Mouse (Mus musculus): ENCODE data around the gene Baiap2.

The Baiap2 gene

DNA sequence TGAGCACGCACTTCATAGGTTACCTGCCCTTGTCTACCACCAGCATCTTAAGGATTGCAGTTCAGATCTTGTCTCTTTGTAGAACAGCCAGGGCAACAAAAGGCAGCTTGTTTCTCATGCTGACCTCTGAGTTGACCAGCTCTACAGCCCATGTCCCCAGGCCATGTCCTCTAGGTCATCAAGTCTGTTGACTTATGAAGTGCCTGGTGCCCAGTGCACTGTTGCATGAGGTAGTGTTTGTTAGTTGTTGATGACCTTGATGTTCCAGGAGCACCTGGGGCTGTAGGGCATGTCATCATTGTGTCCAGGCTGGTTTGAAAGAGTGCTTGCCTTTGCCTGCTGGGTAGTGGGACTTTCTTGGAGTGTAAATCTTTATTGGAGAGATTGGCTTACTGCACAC lies 4.9 kb downstream of the Baiap2 start:
- DNase-seq (ENCODE audit: low read depth, low spot score), result no peak

- DNase-seq (ENCODE audit: low read depth, low spot score), result peak; percentile 76
Measured at GRCm38 (mm10) chr11:119947897-119948296, 5.3 kb downstream of the Baiap2 start.

DNA sequence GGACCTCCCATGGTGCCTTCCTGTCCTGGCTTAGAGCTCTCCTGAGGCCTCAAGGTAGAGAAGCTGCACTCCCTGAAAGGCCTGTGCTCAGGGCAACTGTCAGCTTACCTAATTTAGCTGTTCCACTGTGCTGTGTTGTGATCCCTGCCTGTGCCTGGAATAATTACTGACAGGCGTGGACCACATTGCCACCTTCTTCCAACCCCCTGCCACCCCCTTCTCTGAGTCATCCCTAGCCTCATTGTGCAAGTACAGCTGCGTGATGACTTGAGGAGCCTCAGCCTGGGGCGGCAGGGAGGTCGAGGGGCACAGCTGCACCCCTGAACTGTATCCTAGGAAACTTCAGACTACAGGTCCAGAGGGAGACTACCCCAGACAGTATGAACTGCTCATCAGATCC lies 5.7 kb downstream of the Baiap2 start:
- no peak for DNase-seq (ENCODE audit: low read depth, low spot score)

GRCm38 (mm10) chr11:119948803-119949202 lies 6.2 kb downstream of the Baiap2 start:
- DNase-seq (ENCODE audit: low read depth, low spot score), result no peak

DNA sequence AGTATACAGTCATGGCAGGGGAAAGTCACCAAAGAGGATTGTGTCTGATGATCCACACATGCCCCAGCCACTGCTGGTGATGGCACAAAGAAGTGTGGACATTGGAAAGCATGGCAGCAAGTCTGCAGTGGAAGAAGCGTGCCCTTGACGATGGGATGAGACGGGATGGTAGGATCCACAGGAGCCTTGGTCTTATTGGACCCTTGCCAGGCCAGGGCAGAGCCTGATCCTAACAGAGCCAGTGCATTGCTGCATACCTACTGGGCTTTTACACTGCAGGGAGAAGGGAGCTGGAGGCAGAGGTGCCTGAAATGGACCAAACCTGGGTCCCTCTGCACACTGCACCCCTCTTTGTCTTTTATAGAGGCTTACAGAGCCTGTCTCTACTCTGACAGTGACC lies 8.0 kb downstream of the Baiap2 start:
- DNase-seq (ENCODE audit: low read depth, low spot score), result no peak

DNA sequence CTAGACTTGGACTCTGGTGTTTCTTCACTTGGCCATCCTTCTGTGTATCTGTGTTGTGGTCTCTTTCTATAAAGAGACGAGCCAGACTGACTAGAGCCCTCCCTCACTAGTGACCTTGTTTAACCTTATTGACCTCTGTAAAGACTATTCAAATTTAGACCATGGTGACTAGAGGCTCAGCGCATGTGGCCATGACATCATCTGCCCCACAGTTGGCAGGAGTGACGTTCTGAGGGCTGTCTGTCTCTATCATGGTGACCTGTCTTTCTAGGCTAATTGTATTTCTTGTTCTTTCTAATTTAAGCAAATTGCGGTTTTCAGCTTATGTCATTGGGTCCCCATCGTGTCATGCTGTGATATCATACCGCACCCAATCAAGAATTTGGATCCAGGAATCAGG lies 8.8 kb downstream of the Baiap2 start:
- DNase-seq (ENCODE audit: low read depth, low spot score), result no peak

DNA sequence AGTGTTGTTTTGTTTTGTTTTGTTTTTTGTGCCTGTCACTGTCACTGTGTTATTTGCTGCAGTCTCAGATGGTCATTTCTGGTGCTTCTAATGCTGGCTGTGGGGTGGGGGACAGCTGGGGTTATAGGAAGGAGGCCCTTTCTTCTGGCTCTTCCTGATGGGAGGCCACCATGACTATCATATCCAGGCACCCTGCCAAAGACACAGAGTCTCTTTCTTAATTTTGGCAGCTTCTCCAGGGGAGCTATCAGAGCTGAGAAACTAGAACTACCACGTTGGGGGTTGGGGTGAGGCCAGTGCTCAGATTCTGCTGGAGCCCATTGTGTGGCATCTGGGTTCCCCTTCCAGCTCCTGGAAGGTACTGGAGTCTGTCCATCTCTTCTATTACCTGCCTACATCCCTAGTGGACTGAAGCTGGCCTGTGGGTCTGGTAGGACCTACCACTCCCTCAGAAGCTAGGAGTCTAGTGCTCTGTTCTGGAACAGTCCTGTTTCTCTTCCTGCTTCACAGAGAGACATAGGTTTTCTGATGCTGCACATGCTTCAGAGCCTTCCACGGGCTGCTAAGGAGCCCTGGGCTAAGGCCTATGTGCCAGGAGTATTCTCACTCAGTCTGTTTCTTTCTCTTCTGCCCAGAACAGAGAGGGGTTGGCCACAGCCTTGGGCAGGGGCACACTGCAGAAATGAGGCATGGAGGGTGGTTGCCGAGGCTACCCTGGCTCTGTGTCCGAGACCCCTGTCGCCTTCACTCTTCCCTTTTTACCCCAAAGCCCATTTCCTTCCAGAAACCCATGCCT lies 10.1 kb downstream of the Baiap2 start:
- DNase-seq (ENCODE audit: low read depth, low spot score), result no peak

DNA sequence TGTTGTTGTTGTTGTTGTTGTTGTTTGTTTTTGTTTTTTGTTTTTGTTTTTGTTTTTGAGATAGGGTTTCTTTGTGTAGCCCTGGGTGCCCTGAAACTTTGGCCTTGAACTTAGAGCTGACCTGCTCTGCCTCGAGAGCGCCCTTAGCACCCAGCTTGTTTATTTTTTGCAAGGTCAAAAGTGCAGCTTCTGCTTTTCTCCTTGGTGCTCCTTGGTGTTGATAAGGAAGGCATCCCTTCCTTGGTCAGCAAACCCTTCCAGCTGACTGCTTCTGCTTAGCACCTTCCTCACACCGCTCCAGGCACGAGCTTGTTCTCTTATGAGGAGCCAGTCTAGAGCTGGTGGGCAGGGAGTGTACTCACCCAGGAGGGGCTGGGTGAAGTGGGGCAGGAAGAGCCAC lies 11.7 kb downstream of the Baiap2 start:
- DNase-seq (ENCODE audit: low read depth, low spot score), result no peak

GRCm38 (mm10) chr11:119954749-119955337 lies 12.3 kb downstream of the Baiap2 start:
- peak; percentile 49 for DNase-seq (ENCODE audit: low read depth, low spot score)

- DNase-seq (ENCODE audit: low read depth, low spot score), result peak; percentile 68
Measured at GRCm38 (mm10) chr11:119955432-119955831, 12.9 kb downstream of the Baiap2 start.

GRCm38 (mm10) chr11:119956590-119956989 lies 14.0 kb downstream of the Baiap2 start:
- DNase-seq (ENCODE audit: low read depth, low spot score), result no peak

GRCm38 (mm10) chr11:119958856-119959255 lies 16.3 kb downstream of the Baiap2 start:
- DNase-seq (ENCODE audit: low read depth, low spot score), result no peak

DNA sequence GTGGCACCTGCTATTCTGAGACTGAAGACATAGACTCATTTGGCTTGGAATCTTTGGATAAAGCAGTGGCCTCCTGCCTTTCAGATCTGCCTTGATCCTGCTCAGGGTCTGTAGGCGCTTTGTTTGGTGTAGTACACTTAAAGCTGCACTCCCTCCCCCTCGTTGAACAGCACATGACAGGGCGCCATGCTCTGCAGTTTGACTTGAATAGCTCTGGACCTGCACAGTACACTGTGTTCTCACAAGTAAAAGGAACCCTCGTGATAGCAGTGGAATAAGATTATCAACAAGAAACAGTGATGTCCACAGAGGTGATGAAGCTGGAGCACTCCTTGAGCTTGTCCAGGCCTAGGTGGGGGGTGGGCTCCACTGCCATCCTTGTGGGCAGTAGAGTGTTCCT lies 17.2 kb downstream of the Baiap2 start:
- no peak for DNase-seq (ENCODE audit: low read depth, low spot score)

GRCm38 (mm10) chr11:119960671-119961070 lies 18.1 kb downstream of the Baiap2 start:
- DNase-seq (ENCODE audit: low read depth, low spot score), result no peak

- DNase-seq (ENCODE audit: low read depth, low spot score), result no peak
Measured at GRCm38 (mm10) chr11:119961511-119961910, 18.9 kb downstream of the Baiap2 start.

- DNase-seq (ENCODE audit: low read depth, low spot score), result no peak
Measured at GRCm38 (mm10) chr11:119965053-119965452, 22.5 kb downstream of the Baiap2 start.

DNA sequence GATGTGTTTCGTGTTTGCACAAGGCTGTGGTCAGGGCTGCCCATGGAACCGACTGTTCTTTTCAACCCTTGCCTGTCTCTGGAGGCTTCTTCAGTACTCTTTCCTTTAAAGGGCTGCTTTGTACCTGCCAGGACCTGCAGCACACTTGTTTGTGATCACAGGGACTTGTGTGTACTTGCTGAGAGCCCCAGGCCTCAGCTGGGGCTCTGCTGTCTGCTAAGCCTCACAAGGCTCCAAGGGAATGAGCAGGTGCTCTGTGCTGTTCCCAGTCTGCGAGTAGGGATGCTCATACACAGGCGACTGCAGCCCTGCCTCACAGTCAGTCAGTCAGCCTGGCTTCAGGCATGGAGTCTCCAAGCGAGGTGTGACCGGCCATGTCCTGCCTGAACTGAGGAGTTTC lies 23.7 kb downstream of the Baiap2 start:
- DNase-seq (ENCODE audit: low read depth, low spot score), result no peak

DNA sequence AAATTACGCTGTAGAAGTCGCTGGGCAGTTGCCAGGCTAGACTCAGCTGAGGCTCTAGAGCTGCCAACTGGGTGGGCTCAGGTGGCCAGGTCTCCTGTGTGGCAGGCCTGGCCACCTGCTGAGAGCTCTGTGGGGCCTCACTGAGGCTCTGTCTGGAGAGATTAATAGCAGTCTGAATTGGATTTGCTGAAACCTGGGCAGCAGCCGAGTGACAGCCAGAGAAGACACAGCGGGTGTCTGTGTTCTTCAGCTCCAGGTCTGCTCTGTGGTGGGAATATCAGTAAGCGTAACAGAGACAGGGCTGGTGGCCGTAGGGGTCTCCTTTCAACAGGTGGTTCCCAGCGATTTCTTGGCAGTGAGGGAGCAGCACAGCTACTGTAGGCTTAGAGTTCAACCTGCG lies 24.8 kb downstream of the Baiap2 start:
- no peak for DNase-seq (ENCODE audit: low read depth, low spot score)

DNA sequence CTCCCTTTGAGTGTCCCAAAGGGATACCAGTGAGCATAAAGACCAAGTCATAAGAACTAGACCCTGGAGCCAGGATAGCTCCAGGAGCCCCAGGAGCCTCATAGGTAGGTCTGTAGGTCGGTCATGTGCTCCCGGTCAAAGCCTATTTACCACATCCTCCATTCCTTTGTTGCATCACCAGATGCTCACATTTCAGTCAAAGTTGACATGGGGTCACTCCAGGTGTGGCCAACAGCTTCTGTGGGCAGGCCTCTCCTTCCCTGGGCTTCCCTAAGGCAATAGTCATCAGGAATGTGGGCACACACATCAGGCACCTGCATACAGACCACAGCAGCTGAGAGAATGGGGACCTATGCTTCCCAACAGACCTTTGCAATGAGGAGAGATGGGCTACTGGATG lies 25.3 kb downstream of the Baiap2 start:
- DNase-seq (ENCODE audit: low read depth, low spot score), result no peak

- no peak for DNase-seq (ENCODE audit: low read depth, low spot score)
Measured at GRCm38 (mm10) chr11:119970021-119970851, 27.7 kb downstream of the Baiap2 start.

GRCm38 (mm10) chr11:119973789-119974188 lies 31.2 kb downstream of the Baiap2 start:
- DNase-seq (ENCODE audit: low read depth, low spot score), result no peak

DNA sequence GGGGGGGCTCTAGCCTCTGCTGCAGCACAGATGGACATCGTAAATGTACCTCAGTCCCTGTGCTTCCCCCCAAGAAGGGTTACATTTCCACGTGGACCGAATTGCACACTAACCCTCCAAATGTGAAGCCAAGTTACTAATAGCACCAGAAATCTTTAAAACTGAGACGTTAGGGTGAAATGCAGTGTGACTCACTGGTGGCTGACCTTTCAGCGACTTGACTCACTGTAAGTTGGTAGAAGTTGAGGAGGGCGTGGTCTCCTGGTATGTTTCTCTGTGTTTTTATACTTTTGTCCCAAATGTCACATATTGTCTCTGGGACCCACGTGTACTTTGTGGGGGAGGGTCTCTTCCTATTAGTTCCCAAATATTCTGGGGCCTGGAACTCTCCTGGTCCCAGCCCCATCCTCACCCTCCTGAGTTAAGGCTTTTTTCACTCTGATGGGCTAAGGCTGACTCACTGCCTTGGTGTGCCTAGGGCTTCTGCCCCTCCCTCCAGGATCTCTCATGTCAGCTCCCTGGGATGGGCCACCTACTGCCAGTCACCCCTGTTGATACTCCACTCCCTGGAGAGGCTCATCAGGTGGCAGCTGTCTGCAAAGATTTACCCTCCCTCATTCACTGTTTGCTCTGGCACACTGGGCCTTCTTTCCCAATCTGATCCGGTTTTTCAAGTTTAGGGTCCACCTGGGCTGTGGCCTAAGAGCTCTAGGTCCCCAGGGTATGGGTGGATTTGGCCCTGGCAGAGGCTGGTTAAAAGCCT lies 33.4 kb downstream of the Baiap2 start:
- no peak for DNase-seq (ENCODE audit: low read depth, low spot score)
